Comparison of ENCODE assay signal across 27 mouse cellular contexts in genomic region chr7:124933573-124933972, GRCm38 (mm10).
DNase-seq lines count a peak whose midpoint lies in the region; ATAC-seq and TF ChIP-seq lines count a peak whose summit lies in the region.
"Had no signal": no experiment of that assay in that cellular context is flagged by ENCODE, and none has a peak within 500 bp of the region (broad histone marks: within the 10 kb centered on the region; RNA-seq: fewer than 3 reads in every experiment).

No protein-coding gene starts in this region.

- no peak for TF ChIP-seq EP300 in lung, postnatal 0 days (IDR thresholded peaks at IDR 0.05)

- no peak overlapping the region for H3K27ac ChIP-seq in lung, postnatal 0 days (ENCODE audit: low read length)
- H3K27ac ChIP-seq: embryonic facial prominence, embryonic 13.5 days; forebrain, embryonic 12.5 days; heart, adult 2 months; kidney, embryonic 15.5 days; layer of hippocampus, adult 2 months; limb, embryonic 15.5 days; liver, embryonic 13.5 days; midbrain, embryonic 13.5 days; neural tube, embryonic 13.5 days had no signal

- intact Hi-C loops in heart, postnatal 10 days (cut with DNase I) = no loop called here

- H3K9ac ChIP-seq in lung, postnatal 0 days (replicated peaks; ENCODE audit: low read depth) = no peak overlapping the region
- H3K9ac ChIP-seq: embryonic facial prominence, embryonic 13.5 days; forebrain, embryonic 12.5 days; kidney, embryonic 15.5 days; limb, embryonic 15.5 days; liver, embryonic 13.5 days; midbrain, embryonic 13.5 days; neural tube, embryonic 13.5 days had no signal

- H3K36me3 ChIP-seq in lung, postnatal 0 days (ENCODE audit: insufficient read depth, low read length) = no peaks in the 10 kb centered on the region
- H3K36me3 ChIP-seq: embryonic facial prominence, embryonic 13.5 days; forebrain, embryonic 12.5 days; G1E; kidney, embryonic 15.5 days; limb, embryonic 15.5 days; liver, embryonic 13.5 days; midbrain, embryonic 13.5 days; neural tube, embryonic 13.5 days had no signal

- no peaks in the 10 kb centered on the region for H3K4me1 ChIP-seq in lung, postnatal 0 days (ENCODE audit: insufficient read depth, low read depth, low read length)
- H3K4me1 ChIP-seq: embryonic facial prominence, embryonic 13.5 days; forebrain, embryonic 12.5 days; kidney, embryonic 15.5 days; limb, embryonic 15.5 days; liver, embryonic 13.5 days; megakaryocyte, embryonic 14.5 days; midbrain, embryonic 13.5 days; neural tube, embryonic 13.5 days had no signal

- TF ChIP-seq CTCF in lung, postnatal 0 days (IDR thresholded peaks at IDR 0.05) = no peak

- no peaks in the 10 kb centered on the region for H3K9me3 ChIP-seq in lung, postnatal 0 days (ENCODE audit: low read length)
- H3K9me3 ChIP-seq: embryonic facial prominence, embryonic 13.5 days; forebrain, embryonic 12.5 days; kidney, embryonic 15.5 days; limb, embryonic 15.5 days; midbrain, embryonic 13.5 days; neural tube, embryonic 13.5 days had no signal

- H3K4me3 ChIP-seq in lung, postnatal 0 days (ENCODE audit: low read depth, low read length) = no peak overlapping the region
- H3K4me3 ChIP-seq: embryonic facial prominence, embryonic 13.5 days; erythroblast, embryonic 14.5 days; forebrain, embryonic 12.5 days; heart, adult 2 months; kidney, embryonic 15.5 days; layer of hippocampus, adult 2 months; limb, embryonic 15.5 days; liver, embryonic 13.5 days; megakaryocyte, embryonic 14.5 days; midbrain, embryonic 13.5 days; neural tube, embryonic 13.5 days had no signal

- WGBS in lung, postnatal 0 days = 51% methylated on average over 3 of the region's 3 CpGs

- peak; percentile 39 for DNase-seq in heart, adult 11 months
- no peak for DNase-seq in heart, postnatal 10 days
- peak; percentile 12 to 18 for DNase-seq in lung, adult 18-20 months
- DNase-seq in lung, postnatal 0 days (ENCODE audit: low spot score) = peak; percentile 49
- DNase-seq in yolk sac, embryonic 10.5 days (ENCODE audit: low spot score) = peak; percentile 61
- no peak for DNase-seq in urinary bladder, postnatal 4 days (ENCODE audit: low spot score in 2 of 2)
- no peak for DNase-seq in thymus, postnatal 10 days (ENCODE audit: low spot score in 2 of 2)
- DNase-seq: adrenal gland, postnatal 10 days; cerebellum, adult 9-10 months; cerebellum, postnatal 36 days; gastrocnemius, postnatal 25 days; heart, adult 2 months; kidney, adult 18-20 months; kidney, postnatal 25 days; liver, embryonic 13.5 days; thymus, postnatal 14 days had no signal

- no peak overlapping the region for H3K4me2 ChIP-seq in lung, postnatal 0 days (replicated peaks; ENCODE audit: low read depth, low read length)
- H3K4me2 ChIP-seq: embryonic facial prominence, embryonic 13.5 days; forebrain, embryonic 12.5 days; kidney, embryonic 15.5 days; limb, embryonic 15.5 days; liver, embryonic 13.5 days; midbrain, embryonic 13.5 days; neural tube, embryonic 13.5 days had no signal

- no peaks in the 10 kb centered on the region for H3K27me3 ChIP-seq in lung, postnatal 0 days (replicated peaks; ENCODE audit: insufficient read depth, low read length)
- H3K27me3 ChIP-seq: embryonic facial prominence, embryonic 13.5 days; forebrain, embryonic 12.5 days; kidney, embryonic 15.5 days; limb, embryonic 15.5 days; liver, embryonic 13.5 days; megakaryocyte, embryonic 14.5 days; midbrain, embryonic 13.5 days; neural tube, embryonic 13.5 days had no signal

- no peak for ATAC-seq in lung, postnatal 0 days
- ATAC-seq: hindbrain, embryonic 16.5 days; midbrain, embryonic 13.5 days had no signal

Comparison
In these comparisons a context has a peak if more than half of its experiments do, and no peak if none do; other contexts are left out.
1. DNase-seq: peak in heart, adult 11 months (single experiment), lung, adult 18-20 months (2 of 2), lung, postnatal 0 days (single experiment) and yolk sac, embryonic 10.5 days (single experiment); none in heart, postnatal 10 days (0 of 2), urinary bladder, postnatal 4 days (0 of 2) and thymus, postnatal 10 days (0 of 2).